Mouse (Mus musculus) layer of hippocampus, adult 9-10 months (tissue): ENCODE data around the gene Tmem183a.

ENCODE experiments used
- DNase-seq: peaks from one replicate; pipeline ENCODE4 v3.0.0; 2022; ENCODE audit warnings: low spot score

Tmem183a gene

DNA sequence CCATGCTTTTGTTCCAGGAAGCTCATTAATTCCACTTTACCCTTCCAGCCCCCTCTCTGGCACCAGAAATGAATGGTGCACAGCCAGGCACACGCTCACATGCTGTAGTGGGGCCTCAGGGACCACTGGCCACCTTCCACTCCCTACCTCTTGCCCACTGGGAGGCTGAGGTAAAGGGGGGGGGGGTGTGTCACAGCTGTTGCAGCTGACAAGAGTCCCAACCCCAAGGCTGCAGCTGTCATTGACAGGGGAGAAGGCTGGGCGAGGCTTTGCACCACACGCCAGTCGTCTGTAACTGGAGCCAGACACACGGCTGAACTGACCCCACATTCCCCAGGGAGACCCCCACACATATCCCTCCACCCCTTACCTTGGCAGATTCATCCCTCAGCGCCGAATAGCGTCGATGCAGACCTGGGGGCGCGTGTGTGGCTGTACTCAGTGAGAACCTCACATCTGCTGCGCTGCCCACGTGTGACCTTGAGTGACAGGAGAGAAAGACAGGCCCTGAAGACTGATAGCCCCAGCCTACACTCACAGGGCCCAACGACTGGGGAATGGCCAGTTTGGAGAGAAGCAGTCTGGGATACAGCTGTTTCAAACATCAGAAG lies 41.0 kb downstream of the Tmem183a start:
- no peak for DNase-seq

- no peak for DNase-seq
Measured at GRCm38 (mm10) chr1:134318261-134318660, 43.5 kb downstream of the Tmem183a start.

DNA sequence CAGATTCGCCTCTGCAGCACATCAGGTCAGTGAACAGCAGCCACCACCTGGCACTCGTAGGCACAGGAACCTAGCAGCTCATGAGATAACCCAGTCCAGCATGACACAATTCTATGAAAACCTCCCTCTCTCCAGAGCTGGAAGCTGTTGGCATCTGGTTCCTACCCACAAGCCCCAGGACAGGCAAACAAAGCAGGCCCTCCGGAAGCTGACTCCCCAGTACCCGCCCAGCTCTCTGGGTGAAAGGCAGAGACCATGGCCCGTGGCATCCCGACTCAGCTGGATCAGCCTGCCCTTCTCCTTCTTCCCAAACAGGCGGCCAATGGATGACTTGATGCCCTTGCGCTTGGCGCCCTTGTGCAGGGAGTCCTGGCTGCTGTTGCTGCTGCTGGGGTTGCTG lies 45.4 kb downstream of the Tmem183a start:
- no peak for DNase-seq

- DNase-seq: no peak
Measured at GRCm38 (mm10) chr1:134315181-134315580, 46.6 kb downstream of the Tmem183a start.

- no peak for DNase-seq
Measured at GRCm38 (mm10) chr1:134311760-134312159, 50.0 kb downstream of the Tmem183a start.

DNA sequence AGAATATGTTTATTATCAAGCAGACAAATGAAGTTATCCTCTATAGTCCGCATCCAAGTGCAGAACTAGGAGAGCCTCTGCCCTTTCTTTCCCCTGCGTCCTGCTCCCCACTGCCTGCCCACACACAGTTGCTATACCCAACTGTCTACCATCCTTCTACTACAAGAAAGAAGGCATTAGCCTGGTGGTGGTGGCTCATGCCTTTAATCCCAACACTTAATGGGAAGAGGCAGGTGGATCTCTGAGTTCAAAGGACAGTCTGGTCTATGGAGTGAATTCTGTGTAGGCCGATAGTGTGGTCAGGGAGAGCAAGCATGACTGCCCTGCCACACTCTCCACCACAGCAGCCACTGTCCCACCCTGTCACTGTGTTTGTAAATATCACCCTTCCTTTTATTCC lies 51.0 kb downstream of the Tmem183a start:
- no peak for DNase-seq

GRCm38 (mm10) chr1:134310291-134310690 lies 51.5 kb downstream of the Tmem183a start:
- DNase-seq: no peak

- no peak for DNase-seq
Measured at GRCm38 (mm10) chr1:134307409-134307808, 54.4 kb downstream of the Tmem183a start.

- DNase-seq: no peak
Measured at GRCm38 (mm10) chr1:134304940-134305339, 56.8 kb downstream of the Tmem183a start.

- no peak for DNase-seq
Measured at GRCm38 (mm10) chr1:134302568-134303238, 59.1 kb downstream of the Tmem183a start.

GRCm38 (mm10) chr1:134298636-134299411 lies 63.0 kb downstream of the Tmem183a start:
- DNase-seq: no peak

GRCm38 (mm10) chr1:134297265-134297664 lies 64.5 kb downstream of the Tmem183a start:
- DNase-seq: no peak
